Mouse (Mus musculus): ENCODE measurements around the gene Med26.
A peak's percentile ranks its signal among the peaks of the same experiment; 100 is the strongest.

Med26 gene

GRCm38 (mm10) chr8:72548644-72549313 lies 709 bp upstream of the Med26 start:
- no peak for DNase-seq (ENCODE audit: low read depth)

GRCm38 (mm10) chr8:72547122-72547801 lies 808 bp downstream of the Med26 start:
- DNase-seq (ENCODE audit: low read depth): no peak

GRCm38 (mm10) chr8:72539234-72539633 lies 8.8 kb downstream of the Med26 start:
- DNase-seq (ENCODE audit: low read depth): peak; percentile 77

GRCm38 (mm10) chr8:72534888-72535287 lies 13.2 kb downstream of the Med26 start:
- DNase-seq (ENCODE audit: low read depth): no peak

GRCm38 (mm10) chr8:72532103-72532502 lies 16.0 kb downstream of the Med26 start:
- no peak for DNase-seq (ENCODE audit: low read depth)

- peak; percentile 52 for DNase-seq (ENCODE audit: low read depth)
Observed at GRCm38 (mm10) chr8:72521888-72522287, 26.2 kb downstream of the Med26 start.

- no peak for DNase-seq (ENCODE audit: low read depth)
Observed at GRCm38 (mm10) chr8:72517421-72517988, 30.6 kb downstream of the Med26 start.

GRCm38 (mm10) chr8:72513158-72513557 lies 34.9 kb downstream of the Med26 start:
- DNase-seq (ENCODE audit: low read depth): no peak

- DNase-seq (ENCODE audit: low read depth): no peak
Observed at GRCm38 (mm10) chr8:72512648-72513047, 35.4 kb downstream of the Med26 start.

GRCm38 (mm10) chr8:72507505-72507904 lies 40.6 kb downstream of the Med26 start:
- DNase-seq (ENCODE audit: low read depth): no peak

GRCm38 (mm10) chr8:72504637-72505314 lies 43.3 kb downstream of the Med26 start:
- DNase-seq (ENCODE audit: low read depth): peak; percentile 23

- no peak for DNase-seq (ENCODE audit: low read depth)
Observed at GRCm38 (mm10) chr8:72504137-72504536, 43.9 kb downstream of the Med26 start.

- DNase-seq (ENCODE audit: low read depth): no peak
Observed at GRCm38 (mm10) chr8:72500521-72500931, 47.5 kb downstream of the Med26 start.

- DNase-seq (ENCODE audit: low read depth): no peak
Observed at GRCm38 (mm10) chr8:72499521-72500284, 48.4 kb downstream of the Med26 start.

GRCm38 (mm10) chr8:72498527-72498926 lies 49.5 kb downstream of the Med26 start:
- DNase-seq (ENCODE audit: low read depth): no peak

GRCm38 (mm10) chr8:72497911-72498310 lies 50.2 kb downstream of the Med26 start:
- DNase-seq (ENCODE audit: low read depth): no peak

- DNase-seq (ENCODE audit: low read depth): no peak
Observed at GRCm38 (mm10) chr8:72496217-72496616, 51.9 kb downstream of the Med26 start.

- no peak for DNase-seq (ENCODE audit: low read depth)
Observed at GRCm38 (mm10) chr8:72495411-72496111, 52.5 kb downstream of the Med26 start.

GRCm38 (mm10) chr8:72493381-72493780 lies 54.7 kb downstream of the Med26 start:
- DNase-seq (ENCODE audit: low read depth): no peak

GRCm38 (mm10) chr8:72492622-72493081 lies 55.4 kb downstream of the Med26 start:
- DNase-seq (ENCODE audit: low read depth): peak; percentile 99
